In the genomic region with DNA sequence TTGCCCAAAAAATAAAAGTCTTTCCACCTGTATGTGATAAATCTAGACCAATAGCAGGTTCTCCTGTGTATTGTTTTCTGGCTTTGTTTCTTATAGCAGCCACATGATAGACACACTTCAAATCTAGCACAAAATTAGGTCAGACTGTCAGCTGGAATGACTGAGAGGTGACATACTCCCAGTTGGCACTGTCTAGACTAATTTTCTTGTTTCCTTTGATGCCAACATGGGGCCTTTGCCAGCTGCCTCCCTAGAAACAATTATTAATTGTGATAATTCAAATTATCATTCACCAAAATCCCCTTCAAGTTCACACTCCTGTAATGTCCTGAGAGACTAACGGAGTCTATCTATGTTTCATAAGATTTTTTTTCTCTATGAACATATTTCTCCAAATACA, we compare ENCODE assay signal across 6 mouse cellular contexts.
"Had no signal": no experiment of that assay in that cellular context is flagged by ENCODE, and none has a peak within 500 bp of the region (broad histone marks: within the 10 kb centered on the region; RNA-seq: fewer than 3 reads in every experiment).

No protein-coding gene starts in this region.

- DNase-seq: kidney, postnatal 14 days; left cerebral cortex, postnatal 4 days; lung, adult 18-20 months; right cerebral cortex, postnatal 14 days; thymus, adult 2 months; thymus, postnatal 25 days had no signal
